ENCODE assay signal across 10 mouse cellular contexts in genomic region chr1:164061278-164061677, GRCm38 (mm10). TPM values are rescaled to one million over a fixed set of nuclear protein-coding genes. Genes with fewer than 3 reads are reported as not detected.
DNase-seq lines count a peak whose midpoint lies in the region; ATAC-seq lines count a peak whose summit lies in the region.
"Had no signal": no experiment of that assay in that cellular context is flagged by ENCODE, and none has a peak within 500 bp of the region (broad histone marks: within the 10 kb centered on the region; RNA-seq: fewer than 3 reads in every experiment).

No protein-coding gene starts in this region.

- no peak overlapping the region for H3K4me2 ChIP-seq in kidney, embryonic 15.5 days
- H3K4me2 ChIP-seq: lung, embryonic 15.5 days had no signal

- no peak for ATAC-seq in kidney, embryonic 15.5 days (replicated peaks; ENCODE audit: low FRiP score)
- peak; percentile 44 for ATAC-seq in inflammation-experienced regulatory T-cells, adult 6 months

- H3K9ac ChIP-seq in kidney, embryonic 15.5 days, result no peak overlapping the region
- H3K9ac ChIP-seq: lung, embryonic 15.5 days had no signal

- no peak overlapping the region for H3K27ac ChIP-seq in kidney, embryonic 15.5 days
- H3K27ac ChIP-seq: lung, embryonic 15.5 days had no signal

- no peaks in the 10 kb centered on the region for H3K4me1 ChIP-seq in kidney, embryonic 15.5 days
- H3K4me1 ChIP-seq: lung, embryonic 15.5 days had no signal

- WGBS in kidney, embryonic 15.5 days, result 41% methylated on average over 4 of the region's 4 CpGs

- DNase-seq in kidney, adult 9 months, result peak; percentile 32
- DNase-seq in CD4-positive helper T cell, adult 2 months (ENCODE audit: low read depth, low spot score), result peak; percentile 63
- DNase-seq in R1 (ENCODE audit: low read depth, low spot score), result peak; percentile 70
- no peak for DNase-seq in neural tube, embryonic 10.5 days (ENCODE audit: extremely low spot score, low spot score)
- DNase-seq in frontal cortex, postnatal 25 days (ENCODE audit: low spot score in 2 of 2), result no peak
- no peak for DNase-seq in kidney, adult 8-10 months

- H3K36me3 ChIP-seq in kidney, embryonic 15.5 days, result no peaks in the 10 kb centered on the region
- H3K36me3 ChIP-seq: lung, embryonic 15.5 days had no signal

- H3K4me3 ChIP-seq in kidney, embryonic 15.5 days (replicated peaks), result no peak overlapping the region
- H3K4me3 ChIP-seq: lung, embryonic 15.5 days had no signal

- no peaks in the 10 kb centered on the region for H3K9me3 ChIP-seq in kidney, embryonic 15.5 days (replicated peaks)
- H3K9me3 ChIP-seq: lung, embryonic 15.5 days had no signal

- H3K27me3 ChIP-seq in kidney, embryonic 15.5 days, result no peaks in the 10 kb centered on the region
- H3K27me3 ChIP-seq: lung, embryonic 15.5 days had no signal

RNA-seq across cellular contexts. Expression of gene Sell, which starts 0.5 kb away (rescaled TPM):
- 0.46 and 0.49 TPM in 2 replicates for polyA plus RNA-seq in kidney, embryonic 15.5 days (2015; fragmentation: Nextera tagmentation; extraction: Ambion mirVana)
- polyA plus RNA-seq in inflammation-experienced regulatory T-cells, adult 6 months (2017; shearing (Covaris generic)), result 100 to 1,000 TPM in 2 of 3 experiments, 10 to 100 TPM in 1; 60.7 to 367 (median 330) TPM

RNA-seq across cellular contexts. Expression of gene Sele, which starts 13.2 kb away (rescaled TPM):
- 0.10 and 0.17 TPM in 2 replicates for polyA plus RNA-seq in kidney, embryonic 15.5 days (2015; fragmentation: Nextera tagmentation; extraction: Ambion mirVana)
- under 1 TPM in 1 of 3 experiments, not detected in 2; 0.19 TPM for polyA plus RNA-seq in inflammation-experienced regulatory T-cells, adult 6 months (2017; shearing (Covaris generic))
- polyA plus RNA-seq: small intestine, adult 2 months had no signal

RNA-seq across cellular contexts. Expression of gene Selp, which starts 53.8 kb away (rescaled TPM):
- 0.30 and 1.1 TPM in 2 replicates for polyA plus RNA-seq in kidney, embryonic 15.5 days (2015; fragmentation: Nextera tagmentation; extraction: Ambion mirVana)
- 1 to 10 TPM in 2 of 3 experiments, not detected in 1; 1.1 to 3.0 TPM for polyA plus RNA-seq in inflammation-experienced regulatory T-cells, adult 6 months (2017; shearing (Covaris generic))

Comparison
In these comparisons a context has a peak if more than half of its experiments do, and no peak if none do; other contexts are left out.
1. DNase-seq: peak in kidney, adult 9 months (single experiment), CD4-positive helper T cell, adult 2 months (single experiment) and R1 (single experiment); none in neural tube, embryonic 10.5 days (single experiment), frontal cortex, postnatal 25 days (0 of 2) and kidney, adult 8-10 months (0 of 2).
2. RNA of gene Sell, which starts 0.5 kb away (polyA plus RNA-seq): 60.7 to 367 TPM in inflammation-experienced regulatory T-cells, adult 6 months; 0.46 to 0.49 TPM in kidney, embryonic 15.5 days; every median in the first group is over 10 times any median in the second.